Mouse (Mus musculus) MEL (cell line): ENCODE results near the gene Dhrs3.

ENCODE experiments used
- MAX ChIP-seq: IDR thresholded peaks from 2 replicates; pipeline ENCODE4 v1.6.1; 2011; ENCODE audit warnings: low read length, improper control_type of control experiment
- MAZ ChIP-seq: IDR thresholded peaks from 2 replicates; pipeline ENCODE4 v1.6.1; 2012; ENCODE audit warnings: low read depth, mild to moderate bottlenecking, inconsistent platforms, low read length, improper control_type of control experiment
- MYB ChIP-seq: IDR thresholded peaks from 2 replicates; pipeline ENCODE4 v1.6.1; 2011; ENCODE audit warnings: mild to moderate bottlenecking, low read depth, low read length, improper control_type of control experiment
- USF1 ChIP-seq: IDR thresholded peaks from 2 replicates; pipeline ENCODE4 v1.6.1; 2014; ENCODE audit warnings: low read depth, mild to moderate bottlenecking, inconsistent platforms, low read length, improper control_type of control experiment, moderate library complexity
- ZMIZ1 ChIP-seq: IDR thresholded peaks from 2 replicates; pipeline ENCODE4 v1.6.1; 2012; ENCODE audit warnings: low read depth, mild to moderate bottlenecking, inconsistent platforms, low read length, improper control_type of control experiment, moderate library complexity

DNA sequence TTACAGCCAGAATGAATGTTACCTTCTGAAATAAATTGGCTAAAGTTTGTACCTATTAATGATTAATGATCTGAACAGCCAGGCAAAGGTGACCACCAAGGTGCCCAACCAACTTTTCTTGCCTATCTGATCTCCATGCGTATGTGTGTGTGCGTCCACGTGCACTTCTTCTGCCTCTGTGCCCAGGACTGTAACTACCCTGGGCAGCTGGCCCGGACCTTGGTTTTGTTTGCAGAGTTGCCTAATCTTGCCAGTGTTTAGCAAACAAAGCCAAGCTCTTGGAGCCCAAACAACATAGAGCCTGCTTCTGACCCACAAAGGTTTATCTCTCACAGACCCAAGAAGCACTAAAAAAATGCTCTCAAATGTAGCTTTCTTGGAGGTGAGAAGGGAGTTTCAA, 64.6 kb downstream of the Dhrs3 start:
- no peak for TF ChIP-seq MAZ
- TF ChIP-seq USF1 = no peak
- no peak for TF ChIP-seq MYB
- TF ChIP-seq ZMIZ1 = no peak
- TF ChIP-seq MAX = no peak
